Mouse (Mus musculus) gastrocnemius, postnatal 10 days (tissue): ENCODE data around the gene Hsd17b12. TPM values are rescaled to one million over a fixed set of nuclear protein-coding genes. Genes with fewer than 3 reads are reported as not detected.

Experiments used
- DNase-seq: peaks from one replicate; pipeline ENCODE4 v3.0.0; 2021; ENCODE audit warnings: mixed read lengths
- total RNA-seq, 2 experiments: library from RNA; stranded (reverse); gene quantifications; 2 replicates each; pipeline ENCODE4 v1.2.3; 2021

Hsd17b12 gene
- total RNA-seq, 2 experiments from 2014 or later = 17.8 to 18.2 TPM

GRCm38 (mm10) chr2:94089901-94090300 is 67.9 kb downstream of the Hsd17b12 start:
- no peak for DNase-seq

- DNase-seq = no peak
Observed at GRCm38 (mm10) chr2:94069482-94069881, 88.3 kb downstream of the Hsd17b12 start.

GRCm38 (mm10) chr2:94066540-94067135 is 91.1 kb downstream of the Hsd17b12 start:
- no peak for DNase-seq

GRCm38 (mm10) chr2:94066120-94066519 is 91.6 kb downstream of the Hsd17b12 start:
- no peak for DNase-seq

GRCm38 (mm10) chr2:94062791-94063190 is 95.0 kb downstream of the Hsd17b12 start:
- DNase-seq = no peak

GRCm38 (mm10) chr2:94059459-94059858 is 98.3 kb downstream of the Hsd17b12 start:
- peak; percentile 28 for DNase-seq

- no peak for DNase-seq
Observed at GRCm38 (mm10) chr2:94054813-94055212, 103.0 kb downstream of the Hsd17b12 start.

GRCm38 (mm10) chr2:94051952-94052351 is 105.8 kb downstream of the Hsd17b12 start:
- no peak for DNase-seq

GRCm38 (mm10) chr2:94050901-94051300 is 106.9 kb downstream of the Hsd17b12 start:
- no peak for DNase-seq

GRCm38 (mm10) chr2:94049471-94050176 is 108.1 kb downstream of the Hsd17b12 start:
- no peak for DNase-seq

- DNase-seq = no peak
Observed at GRCm38 (mm10) chr2:94048733-94049470, 108.9 kb downstream of the Hsd17b12 start.

- DNase-seq = no peak
Observed at GRCm38 (mm10) chr2:94048271-94048670, 109.5 kb downstream of the Hsd17b12 start.

GRCm38 (mm10) chr2:94045411-94046090 is 112.2 kb downstream of the Hsd17b12 start:
- DNase-seq = no peak

GRCm38 (mm10) chr2:94044174-94044573 is 113.6 kb downstream of the Hsd17b12 start:
- no peak for DNase-seq

- DNase-seq = no peak
Observed at GRCm38 (mm10) chr2:94043662-94044061, 114.1 kb downstream of the Hsd17b12 start.

GRCm38 (mm10) chr2:94042461-94042860 is 115.3 kb downstream of the Hsd17b12 start:
- DNase-seq = no peak

GRCm38 (mm10) chr2:94040391-94041125 is 117.2 kb downstream of the Hsd17b12 start:
- DNase-seq = no peak

GRCm38 (mm10) chr2:94035428-94036331 is 122.1 kb downstream of the Hsd17b12 start:
- peak; percentile 66 for DNase-seq

- DNase-seq = no peak
Observed at GRCm38 (mm10) chr2:94030602-94031001, 127.2 kb downstream of the Hsd17b12 start.

GRCm38 (mm10) chr2:94024637-94025036 is 133.1 kb downstream of the Hsd17b12 start:
- DNase-seq = no peak
